Mouse (Mus musculus) forebrain, embryonic 14.5 days (tissue): ENCODE measurements around the gene Dhx34. TPM values are rescaled to one million over a fixed set of nuclear protein-coding genes. Genes with fewer than 3 reads are reported as not detected.
A peak's percentile ranks its signal among the peaks of the same experiment; 100 is the strongest.

Experiments
- ATAC-seq: fragments of 200-750 bp; cut with Nextera tagmentation; 2 replicates; pipeline ENCODE4 v1.8.0; 2017; ENCODE audit warnings: mild to moderate bottlenecking, moderate library complexity
- DNase-seq: peaks from one replicate; pipeline ENCODE4 v3.0.0-alpha.2; 2015; ENCODE audit warnings: low spot score
- H3K27ac ChIP-seq: fragments of 300-500 bp; sonication (generic); 2 replicates; pipeline ENCODE4 v1.5.1; 2014; ENCODE audit warnings: low read depth, mild to moderate bottlenecking, control low read depth, low read length, moderate library complexity
- H3K27me3 ChIP-seq: fragments of 300-500 bp; sonication (generic); replicated peaks from 2 replicates; pipeline ENCODE4 v1.6.1; 2014; ENCODE audit warnings: low read length, control low read depth, mixed read lengths; ENCODE audit not compliant: control insufficient read depth, insufficient read depth
- H3K36me3 ChIP-seq: fragments of 300-500 bp; sonication (generic); 2 replicates; pipeline ENCODE4 v1.6.1; 2014; ENCODE audit warnings: low read length, control low read depth; ENCODE audit not compliant: control insufficient read depth, insufficient read depth
- H3K4me1 ChIP-seq: fragments of 300-500 bp; sonication (generic); 2 replicates; pipeline ENCODE4 v1.6.1; 2014; ENCODE audit warnings: antibody characterized with exemption, low read length, control low read depth; ENCODE audit not compliant: control insufficient read depth, insufficient read depth
- H3K4me2 ChIP-seq: fragments of 300-500 bp; sonication (generic); 2 replicates; pipeline ENCODE4 v1.6.1; 2014; ENCODE audit warnings: mild to moderate bottlenecking, control low read depth, low read length
- H3K4me3 ChIP-seq: fragments of 300-500 bp; sonication (generic); 2 replicates; pipeline ENCODE4 v1.5.1; 2014; ENCODE audit warnings: low read depth, low read length, control low read depth
- H3K9ac ChIP-seq: fragments of 300-500 bp; sonication (generic); 2 replicates; pipeline ENCODE4 v1.6.1; 2014; ENCODE audit warnings: mild to moderate bottlenecking, low read length, control low read depth, moderate library complexity
- H3K9me3 ChIP-seq: fragments of 300-500 bp; sonication (generic); replicated peaks from 2 replicates; pipeline ENCODE4 v1.6.1; 2016; ENCODE audit warnings: low read length, control low read depth, mixed read lengths; ENCODE audit not compliant: control insufficient read depth
- WGBS: fragments of 180-500 bp; shearing (Covaris S2); extraction: QIAGEN DNeasy Blood & Tissue Kit; methylation state at CpG from one replicate; pipeline ENCODE4 v1.1.7; 2014; 5-methylcytosine and 5-hydroxymethylcytosine counted together
- polyA plus RNA-seq: library from polyadenylated mRNA; unstranded; fragments of >200 nt; fragmentation: Nextera tagmentation; extraction: Ambion mirVana; gene quantifications from 2 replicates; pipeline ENCODE4 v1.2.1, GENCODE M21; 2014

The Dhx34 gene
- polyA plus RNA-seq, 1 experiment from 2014 or later = 9.4 TPM

DNA sequence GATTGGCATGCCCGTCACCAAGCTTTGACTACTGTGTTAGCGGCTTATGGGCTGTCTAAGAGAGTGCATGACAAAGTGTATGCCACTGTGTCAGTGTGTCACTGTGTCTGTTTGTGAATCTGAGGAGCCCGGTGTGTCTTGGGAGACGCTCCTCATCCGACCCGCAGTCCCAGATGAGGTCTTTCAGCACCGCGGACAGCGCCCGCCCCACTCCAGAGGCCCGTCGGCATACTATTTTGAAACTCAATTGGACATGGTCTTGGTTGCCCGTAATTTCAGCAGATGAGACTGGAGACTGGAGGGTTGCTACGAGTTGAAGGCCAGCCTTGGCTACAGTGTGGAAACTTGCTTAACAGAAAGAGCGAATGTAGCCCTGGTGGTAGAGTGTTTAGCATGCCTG is 74.2 kb downstream of the Dhx34 start:
- Histone ChIP-seq H3K36me3 (peaks cover 10% of the 10 kb centered on the region; the same call in 1 of the 2 replicates), H3K27ac (0 out of 2 replicates have a peak overlapping the region, but pooled peaks have one; percentile 40), H3K4me1 (peaks cover 7% of the 10 kb centered on the region; the same call in 1 of the 2 replicates), H3K27me3 (no peaks in the 10 kb centered on the region), H3K9me3 (no peaks in the 10 kb centered on the region), H3K4me2 (no peak overlapping the region), H3K4me3 (no peak overlapping the region), H3K9ac (no peak overlapping the region)
- DNase-seq (peak; percentile 13), ATAC-seq (peak; percentile 32; the same call in 1 of the 2 replicates)
- WGBS = 13% methylated on average over 15 of the region's 15 CpGs

Other genes starting within 250 kb of the Dhx34 start
- gene Bicra, start 174.1 kb downstream of the Dhx34 start, polyA plus RNA-seq = 4.3 and 6.0 TPM in 2 replicates
- 0.16 TPM in 1 of 2 replicates, not detected in the other for gene Zfp541, start 160.2 kb downstream of the Dhx34 start, polyA plus RNA-seq
- gene Napa, start 123.6 kb downstream of the Dhx34 start, polyA plus RNA-seq = 156 and 164 TPM in 2 replicates
- gene Kptn, start 102.1 kb downstream of the Dhx34 start, polyA plus RNA-seq = 34.5 and 37.0 TPM in 2 replicates
- 0.85 and 0.94 TPM in 2 replicates for gene Slc8a2, start 92.2 kb downstream of the Dhx34 start, polyA plus RNA-seq
- gene Meis3, start 46.9 kb downstream of the Dhx34 start, polyA plus RNA-seq = 88.8 and 97.6 TPM in 2 replicates
- gene C5ar2, start 22.1 kb upstream of the Dhx34 start, polyA plus RNA-seq = not detected in 2 replicates
- gene C5ar1, start 37.5 kb upstream of the Dhx34 start, polyA plus RNA-seq = 0.89 and 1.3 TPM in 2 replicates
- 20.4 and 21.0 TPM in 2 replicates for gene Inafm1, start 51.6 kb upstream of the Dhx34 start, polyA plus RNA-seq
- gene Ccdc9, start 64.8 kb upstream of the Dhx34 start, polyA plus RNA-seq = 12.6 and 15.2 TPM in 2 replicates
- 10.6 and 11.0 TPM in 2 replicates for gene Bbc3, start 86.4 kb upstream of the Dhx34 start, polyA plus RNA-seq
- 253 and 259 TPM in 2 replicates for gene Sae1, start 165.8 kb upstream of the Dhx34 start, polyA plus RNA-seq
- gene Zc3h4, start 178.9 kb upstream of the Dhx34 start, polyA plus RNA-seq = 14.3 and 15.5 TPM in 2 replicates
- 67.2 and 75.4 TPM in 2 replicates for gene Tmem160, start 230.7 kb upstream of the Dhx34 start, polyA plus RNA-seq